Mouse (Mus musculus): ENCODE data around the gene Zkscan1.

Gene Zkscan1

GRCm38 (mm10) chr5:138117199-138118015 lies 32.5 kb downstream of the Zkscan1 start:
- DNase-seq (ENCODE audit: low read depth, low spot score) = peak; percentile 5

GRCm38 (mm10) chr5:138118041-138118440 lies 33.2 kb downstream of the Zkscan1 start:
- no peak for DNase-seq (ENCODE audit: low read depth, low spot score)

- DNase-seq (ENCODE audit: low read depth, low spot score) = no peak
Observed at GRCm38 (mm10) chr5:138132425-138133064, 47.7 kb downstream of the Zkscan1 start.

GRCm38 (mm10) chr5:138137257-138137656 lies 52.4 kb downstream of the Zkscan1 start:
- DNase-seq (ENCODE audit: low read depth, low spot score) = no peak

- peak; percentile 37 for DNase-seq (ENCODE audit: low read depth, low spot score)
Observed at GRCm38 (mm10) chr5:138137935-138138549, 53.2 kb downstream of the Zkscan1 start.

GRCm38 (mm10) chr5:138138585-138138984 lies 53.7 kb downstream of the Zkscan1 start:
- no peak for DNase-seq (ENCODE audit: low read depth, low spot score)

- no peak for DNase-seq (ENCODE audit: low read depth, low spot score)
Observed at GRCm38 (mm10) chr5:138154390-138154789, 69.5 kb downstream of the Zkscan1 start.

GRCm38 (mm10) chr5:138155443-138155976 lies 70.6 kb downstream of the Zkscan1 start, which contains the start of gene Zfp113:
Gene Zfp113 (minus strand): TSS chr5:138155744.
- DNase-seq (ENCODE audit: low read depth, low spot score) = peak; percentile 93
